Mouse (Mus musculus) testis, adult 2 months (tissue): Measurements from ENCODE around the gene Nle1. TPM values are rescaled to one million over a fixed set of nuclear protein-coding genes. Genes with fewer than 3 reads are reported as not detected.

ENCODE experiments used
- H3K27ac ChIP-seq: fragments of 200-500 bp; 2 replicates; pipeline ENCODE4 v1.5.1; 2012; ENCODE audit warnings: low read depth, low read length; ENCODE audit not compliant: control insufficient read depth, insufficient read depth
- H3K27me3 ChIP-seq: fragments of 200-500 bp; 2 replicates; pipeline ENCODE4 v1.6.1; 2012; ENCODE audit warnings: mild to moderate bottlenecking, low read length, moderate library complexity; ENCODE audit not compliant: control insufficient read depth, insufficient read depth
- H3K36me3 ChIP-seq: fragments of 200-500 bp; 2 replicates; pipeline ENCODE4 v1.6.1; 2012; ENCODE audit warnings: mild to moderate bottlenecking, low read length; ENCODE audit not compliant: control insufficient read depth, insufficient read depth
- H3K4me1 ChIP-seq: fragments of 200-500 bp; 2 replicates; pipeline ENCODE4 v1.6.1; 2012; ENCODE audit warnings: low read length; ENCODE audit not compliant: control insufficient read depth, insufficient read depth
- H3K4me3 ChIP-seq: fragments of 200-500 bp; 2 replicates; pipeline ENCODE4 v1.5.1; 2012; ENCODE audit warnings: low read depth, mild to moderate bottlenecking, low read length, moderate library complexity, mixed read lengths; ENCODE audit not compliant: control insufficient read depth
- CTCF ChIP-seq: fragments of 200-500 bp; IDR thresholded peaks from 2 replicates; pipeline ENCODE4 v1.5.1; 2012; ENCODE audit warnings: low read depth, mild to moderate bottlenecking, inconsistent platforms, low read length, moderate library complexity; ENCODE audit not compliant: control insufficient read depth, insufficient read depth, insufficient replicate concordance
- POLR2A ChIP-seq: fragments of 200-500 bp; IDR thresholded peaks from 2 replicates; pipeline ENCODE4 v1.6.1; 2012; ENCODE audit warnings: low read depth, mild to moderate bottlenecking, inconsistent platforms, low read length, moderate library complexity; ENCODE audit not compliant: control insufficient read depth
- polyA plus RNA-seq: library from polyadenylated mRNA; depleted of rRNA; stranded (reverse); fragments of >200 nt; gene quantifications from 2 replicates; pipeline ENCODE4 v1.2.3, GENCODE M21; 2012; rRNA removed

Gene Nle1
- polyA plus RNA-seq, 1 experiment: 9.7 TPM

DNA sequence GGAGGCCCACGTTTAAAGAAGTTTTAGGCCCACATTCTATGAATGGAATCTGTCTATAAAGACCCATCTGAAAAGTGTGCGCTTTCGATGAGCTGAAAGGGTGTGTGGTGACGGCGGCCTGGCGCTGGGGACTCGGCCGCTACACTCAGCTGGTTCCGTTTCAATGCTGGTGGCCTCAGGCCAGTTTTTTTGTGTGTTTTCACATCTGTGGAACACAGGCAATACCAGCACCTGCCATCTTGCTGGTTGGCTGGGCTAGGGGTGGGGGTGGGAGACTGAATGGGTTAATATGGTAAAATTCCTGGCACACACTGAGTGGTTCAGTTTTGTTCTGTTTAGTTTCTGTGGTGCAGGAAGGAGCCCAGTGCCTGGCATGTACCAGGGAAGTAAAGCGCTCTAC lies 52.2 kb downstream of the Nle1 start:
- no peak overlapping the region for H3K4me3 ChIP-seq
- no peak overlapping the region for H3K27ac ChIP-seq
- no peaks in the 10 kb centered on the region for H3K36me3 ChIP-seq
- no peak for TF ChIP-seq CTCF
- TF ChIP-seq POLR2A: no peak
- H3K27me3 ChIP-seq: no peaks in the 10 kb centered on the region
- H3K4me1 ChIP-seq: no peaks in the 10 kb centered on the region; the same call in 1 of the 2 replicates

DNA sequence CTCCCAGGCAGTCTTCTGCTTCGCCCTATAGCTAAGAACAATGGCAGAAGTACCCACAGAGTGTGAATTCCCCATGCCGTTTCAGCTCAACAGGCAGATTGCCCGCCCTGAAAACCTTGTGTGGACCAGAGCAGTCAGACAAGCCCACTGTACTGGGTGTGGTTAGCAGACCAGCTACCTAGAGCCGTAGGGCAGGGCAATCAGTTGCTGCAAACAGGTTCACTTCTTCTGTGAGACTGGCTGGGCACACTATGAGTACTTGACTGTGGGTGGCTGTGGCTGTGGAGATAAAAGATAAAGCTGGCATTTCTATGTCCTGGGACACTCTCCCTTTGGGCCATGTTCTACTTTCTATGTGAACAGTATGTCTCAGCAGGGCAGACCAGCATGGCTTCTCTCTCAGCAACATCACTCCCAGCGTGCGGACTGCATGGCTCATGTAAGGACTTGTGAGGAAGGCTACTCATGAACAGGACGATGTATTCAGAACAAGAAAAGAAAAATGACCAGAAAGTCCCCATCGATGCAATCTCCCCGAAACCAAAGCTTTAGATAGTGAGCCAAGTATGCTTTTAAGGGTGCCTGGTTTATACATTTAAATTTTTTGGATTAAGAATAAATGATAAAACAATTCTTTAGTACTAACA lies 52.8 kb downstream of the Nle1 start:
- TF ChIP-seq POLR2A (no peak), CTCF (no peak)
- Histone ChIP-seq H3K4me3 (no peak overlapping the region), H3K36me3 (no peaks in the 10 kb centered on the region), H3K4me1 (no peaks in the 10 kb centered on the region; the same call in 1 of the 2 replicates), H3K27ac (no peak overlapping the region), H3K27me3 (no peaks in the 10 kb centered on the region)

DNA sequence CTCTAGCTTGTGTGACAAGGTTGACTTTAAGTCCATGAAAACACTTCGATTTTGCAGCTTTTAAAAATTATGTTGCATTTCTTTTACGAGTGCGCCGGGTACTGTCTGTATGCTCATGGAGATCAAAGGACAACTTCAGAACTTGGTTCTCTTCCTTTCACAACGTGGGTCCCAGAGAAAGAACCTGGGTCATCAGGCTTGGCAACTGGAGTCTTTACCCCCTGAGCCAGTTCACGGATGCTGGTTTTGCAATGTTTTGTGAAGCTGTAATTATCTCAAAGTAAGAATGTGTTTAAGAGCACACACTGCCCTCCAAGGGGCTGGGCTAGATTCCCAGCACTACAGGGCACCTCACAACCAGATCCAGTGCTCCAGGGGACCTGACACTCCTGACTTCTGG lies 54.1 kb downstream of the Nle1 start:
- Histone ChIP-seq H3K27me3 (no peaks in the 10 kb centered on the region), H3K4me3 (no peak overlapping the region), H3K4me1 (no peaks in the 10 kb centered on the region; the same call in 1 of the 2 replicates), H3K27ac (no peak overlapping the region), H3K36me3 (no peaks in the 10 kb centered on the region)
- TF ChIP-seq POLR2A (no peak), CTCF (no peak)

DNA sequence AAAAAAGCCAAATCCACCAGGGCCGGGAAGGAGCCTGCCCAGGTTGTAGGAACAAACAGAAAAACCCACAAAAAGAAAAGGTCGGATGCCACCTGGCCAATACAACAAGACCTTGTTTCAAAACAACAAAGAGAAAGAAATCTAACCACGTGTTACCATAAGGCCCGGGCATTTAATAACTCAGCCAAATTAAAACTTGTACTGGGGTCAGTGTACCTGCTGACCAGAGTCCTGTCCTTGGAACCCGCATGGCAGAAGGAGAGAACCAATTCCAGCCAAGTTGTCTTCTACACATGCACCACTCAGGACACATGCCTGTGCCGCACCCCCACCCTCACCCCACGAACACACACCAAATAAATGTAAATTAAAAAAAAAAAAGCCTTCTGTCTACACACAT lies 55.3 kb downstream of the Nle1 start:
- no peaks in the 10 kb centered on the region; the same call in 1 of the 2 replicates for H3K4me1 ChIP-seq
- no peak overlapping the region for H3K4me3 ChIP-seq
- H3K27ac ChIP-seq: no peak overlapping the region
- H3K36me3 ChIP-seq: no peaks in the 10 kb centered on the region
- no peak for TF ChIP-seq POLR2A
- no peak for TF ChIP-seq CTCF
- no peaks in the 10 kb centered on the region for H3K27me3 ChIP-seq

- H3K4me3 ChIP-seq: no peak overlapping the region
- H3K27me3 ChIP-seq: no peaks in the 10 kb centered on the region
- no peaks in the 10 kb centered on the region; the same call in 1 of the 2 replicates for H3K4me1 ChIP-seq
- no peak overlapping the region for H3K27ac ChIP-seq
- H3K36me3 ChIP-seq: no peaks in the 10 kb centered on the region
- TF ChIP-seq POLR2A: no peak
- TF ChIP-seq CTCF: no peak
Observed at GRCm38 (mm10) chr11:82852540-82852939, 55.7 kb downstream of the Nle1 start.

- Histone ChIP-seq H3K27ac (no peak overlapping the region), H3K4me1 (no peaks in the 10 kb centered on the region; the same call in 1 of the 2 replicates), H3K4me3 (no peak overlapping the region), H3K36me3 (no peaks in the 10 kb centered on the region), H3K27me3 (no peaks in the 10 kb centered on the region)
- no peak for TF ChIP-seq CTCF
- TF ChIP-seq POLR2A: no peak
Observed at GRCm38 (mm10) chr11:82852115-82852514, 56.1 kb downstream of the Nle1 start.

Other genes with a start within 250 kb of the Nle1 start
- gene Cct6b, start 144.1 kb downstream of the Nle1 start, polyA plus RNA-seq: 89.2 and 95.6 TPM in 2 replicates
- gene Zfp830, start 144.1 kb downstream of the Nle1 start, polyA plus RNA-seq: 14.0 and 18.1 TPM in 2 replicates
- 107 and 120 TPM in 2 replicates for gene Lig3, start 127.3 kb downstream of the Nle1 start, polyA plus RNA-seq
- gene Rffl, start 37.2 kb downstream of the Nle1 start, polyA plus RNA-seq: 135 and 143 TPM in 2 replicates
- 13.8 and 15.1 TPM in 2 replicates for gene Rad51d, start 17.8 kb downstream of the Nle1 start, polyA plus RNA-seq
- 134 and 144 TPM in 2 replicates for gene Fndc8, start 16.3 kb downstream of the Nle1 start, polyA plus RNA-seq
- gene Unc45b, start 2.1 kb upstream of the Nle1 start, polyA plus RNA-seq: 3.3 and 7.2 TPM in 2 replicates
- gene Slfn5, start 42.9 kb upstream of the Nle1 start, polyA plus RNA-seq: 1.7 and 3.5 TPM in 2 replicates
- gene Slfn9, start 83.4 kb upstream of the Nle1 start, polyA plus RNA-seq: 0.07 and 0.11 TPM in 2 replicates
- 0.19 TPM in 1 of 2 replicates, not detected in the other for gene Slfn8, start 112.4 kb upstream of the Nle1 start, polyA plus RNA-seq
- 0.06 and 0.16 TPM in 2 replicates for gene Slfn2, start 156.7 kb upstream of the Nle1 start, polyA plus RNA-seq
- not detected in 2 replicates for gene Slfn1, start 208.4 kb upstream of the Nle1 start, polyA plus RNA-seq